Mouse (Mus musculus) olfactory bulb, adult 2 months (tissue): ENCODE data around the gene Slc31a1.

Experiments
- CTCF ChIP-seq: fragments of 200-500 bp; IDR thresholded peaks from 2 replicates; pipeline ENCODE4 v1.5.1; 2012; ENCODE audit warnings: low read depth, mild to moderate bottlenecking, low read length, moderate library complexity; ENCODE audit not compliant: insufficient read depth
- POLR2A ChIP-seq: fragments of 200-500 bp; IDR thresholded peaks from 2 replicates; pipeline ENCODE4 v1.6.1; 2012; ENCODE audit warnings: mild to moderate bottlenecking, low read depth, low read length, moderate library complexity; ENCODE audit not compliant: insufficient read depth

GRCm38 (mm10) chr4:62398956-62399355 lies 38.4 kb downstream of the Slc31a1 start:
- no peak for TF ChIP-seq POLR2A
- TF ChIP-seq CTCF = no peak
